Mouse (Mus musculus): Measurements from ENCODE around the gene Tnpo3. TPM values are rescaled to one million over a fixed set of nuclear protein-coding genes. Genes with fewer than 3 reads are reported as not detected.

The Tnpo3 gene
- 119 and 131 TPM in 2 replicates for polyA plus RNA-seq (2014; fragmentation: Nextera tagmentation; extraction: Ambion mirVana)

GRCm38 (mm10) chr6:29609111-29610019 lies at the start of gene Tnpo3:
Tnpo3 (minus strand) TSS chr6:29609887.
- peak within 1 kb of the TSS; percentile 73 for H3K4me2 ChIP-seq (ENCODE audit: low read depth, low read length, severe bottlenecking)
- no peaks in the 10 kb centered on the region for H3K36me3 ChIP-seq (ENCODE audit: control insufficient read depth, insufficient read depth, low read length)
- H3K9me3 ChIP-seq (ENCODE audit: control insufficient read depth, low read length): no peaks in the 10 kb centered on the region; the same call in 1 of the 2 replicates
- WGBS: under 1% methylated on average over 67 of the region's 67 CpGs
- no peaks in the 10 kb centered on the region for H3K27me3 ChIP-seq (ENCODE audit: control insufficient read depth, insufficient read depth, low read length)
- DNase-seq (ENCODE audit: low spot score) (peak; percentile 94), ATAC-seq (replicated peaks; ENCODE audit: low FRiP score) (peak; percentile 97)
- peak within 1 kb of the TSS; percentile 94 for H3K9ac ChIP-seq (ENCODE audit: low read length)
- 0 out of 2 replicates have a peak, but pooled peaks cover 3% of the 10 kb centered on the region for H3K4me1 ChIP-seq (replicated peaks; ENCODE audit: control insufficient read depth, insufficient read depth, low read length)
- H3K27ac ChIP-seq (ENCODE audit: low read depth, low read length): peak within 1 kb of the TSS; percentile 52
- peak within 1 kb of the TSS; percentile 94 for H3K4me3 ChIP-seq (ENCODE audit: low read depth, low read length)

DNA sequence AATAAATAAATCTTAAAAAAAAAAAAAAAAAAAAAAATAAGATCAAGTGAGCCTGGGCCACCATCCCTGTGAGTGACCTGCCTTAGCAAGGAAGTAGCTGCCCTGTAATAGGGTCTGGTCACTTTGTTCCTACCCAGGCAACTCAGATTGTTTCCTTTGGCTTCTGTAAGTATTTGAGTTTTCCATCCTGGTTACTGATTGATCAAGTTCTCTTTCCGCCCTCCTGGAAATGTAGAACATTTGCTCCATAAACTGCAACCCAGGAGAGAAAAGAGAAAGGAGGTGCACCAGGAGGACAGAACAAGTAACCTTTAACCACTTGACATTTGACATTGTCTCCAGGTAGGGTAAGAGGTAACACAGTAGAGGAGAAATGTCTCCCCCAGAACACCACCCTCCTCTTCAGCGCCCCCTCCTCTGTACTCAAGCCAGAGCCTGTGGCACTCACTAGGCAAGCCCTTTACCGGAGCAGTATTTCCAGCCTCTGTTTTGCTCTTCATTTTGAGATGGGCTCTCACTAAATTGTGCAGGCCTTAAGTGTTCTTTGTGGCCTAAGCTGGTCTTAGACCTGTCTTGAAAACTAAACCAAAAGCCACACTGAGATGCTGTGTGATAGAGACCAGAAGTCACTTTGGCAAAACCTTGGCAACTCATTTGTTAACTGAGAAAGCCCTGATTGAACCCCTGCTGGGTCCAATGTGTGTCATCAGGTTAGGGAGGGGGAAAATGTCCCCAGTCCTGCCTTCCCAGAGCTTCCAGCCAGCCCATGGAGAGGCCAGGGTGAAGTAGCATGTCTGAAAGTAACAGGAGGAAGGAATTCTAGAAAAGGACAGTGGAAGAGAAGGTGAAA lies 49.2 kb upstream of the Tnpo3 start:
- 86% methylated on average over 3 of the region's 3 CpGs for WGBS
- Histone ChIP-seq H3K9me3 (ENCODE audit: control insufficient read depth, low read length) (no peaks in the 10 kb centered on the region), H3K27me3 (ENCODE audit: control insufficient read depth, insufficient read depth, low read length) (no peaks in the 10 kb centered on the region), H3K4me1 (replicated peaks; ENCODE audit: control insufficient read depth, insufficient read depth, low read length) (no peaks in the 10 kb centered on the region), H3K27ac (ENCODE audit: low read depth, low read length) (no peak overlapping the region), H3K9ac (ENCODE audit: low read length) (no peak overlapping the region), H3K36me3 (ENCODE audit: control insufficient read depth, insufficient read depth, low read length) (no peaks in the 10 kb centered on the region), H3K4me2 (ENCODE audit: low read depth, low read length, severe bottlenecking) (no peak overlapping the region), H3K4me3 (ENCODE audit: low read depth, low read length) (no peak overlapping the region)
- ATAC-seq (replicated peaks; ENCODE audit: low FRiP score) (no peak), DNase-seq (ENCODE audit: low spot score) (no peak)

- Histone ChIP-seq H3K27ac (ENCODE audit: low read depth, low read length) (no peak overlapping the region), H3K27me3 (ENCODE audit: control insufficient read depth, insufficient read depth, low read length) (no peaks in the 10 kb centered on the region), H3K36me3 (ENCODE audit: control insufficient read depth, insufficient read depth, low read length) (no peaks in the 10 kb centered on the region), H3K4me1 (replicated peaks; ENCODE audit: control insufficient read depth, insufficient read depth, low read length) (no peaks in the 10 kb centered on the region), H3K9ac (ENCODE audit: low read length) (no peak overlapping the region), H3K4me2 (ENCODE audit: low read depth, low read length, severe bottlenecking) (no peak overlapping the region), H3K9me3 (ENCODE audit: control insufficient read depth, low read length) (no peaks in the 10 kb centered on the region), H3K4me3 (ENCODE audit: low read depth, low read length) (no peak overlapping the region)
- no peak for ATAC-seq (replicated peaks; ENCODE audit: low FRiP score)
- no peak for DNase-seq (ENCODE audit: low spot score)
These were observed 43.6 kb upstream of the Tnpo3 start for GRCm38 (mm10) chr6:29653271-29653670.

DNA sequence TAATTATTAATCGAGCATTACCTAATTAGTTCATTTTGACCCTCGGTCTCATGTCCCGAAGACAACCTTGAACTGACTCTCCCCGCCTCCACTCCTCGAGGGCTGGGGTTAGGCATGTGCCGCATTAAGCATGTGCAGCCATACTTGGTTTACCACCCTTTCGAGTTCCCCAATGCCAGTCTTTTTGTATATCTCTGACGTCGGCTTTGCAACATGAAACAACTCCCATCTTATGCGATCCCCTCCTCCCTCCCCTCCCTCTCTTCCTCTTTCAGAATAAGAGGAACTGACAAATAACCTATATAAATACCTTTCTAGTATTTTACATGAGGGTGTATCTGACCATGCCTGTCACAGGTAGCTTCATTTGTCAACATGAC lies 40.5 kb upstream of the Tnpo3 start:
- H3K36me3 ChIP-seq (ENCODE audit: control insufficient read depth, insufficient read depth, low read length): no peaks in the 10 kb centered on the region
- no peak for ATAC-seq (replicated peaks; ENCODE audit: low FRiP score)
- no peak overlapping the region for H3K9ac ChIP-seq (ENCODE audit: low read length)
- H3K27ac ChIP-seq (ENCODE audit: low read depth, low read length): no peak overlapping the region
- no peaks in the 10 kb centered on the region for H3K27me3 ChIP-seq (ENCODE audit: control insufficient read depth, insufficient read depth, low read length)
- no peak overlapping the region for H3K4me2 ChIP-seq (ENCODE audit: low read depth, low read length, severe bottlenecking)
- no peaks in the 10 kb centered on the region for H3K4me1 ChIP-seq (replicated peaks; ENCODE audit: control insufficient read depth, insufficient read depth, low read length)
- no peak for DNase-seq (ENCODE audit: low spot score)
- H3K9me3 ChIP-seq (ENCODE audit: control insufficient read depth, low read length): no peaks in the 10 kb centered on the region
- 71% methylated on average over 10 of the region's 10 CpGs for WGBS
- no peak overlapping the region for H3K4me3 ChIP-seq (ENCODE audit: low read depth, low read length)

DNA sequence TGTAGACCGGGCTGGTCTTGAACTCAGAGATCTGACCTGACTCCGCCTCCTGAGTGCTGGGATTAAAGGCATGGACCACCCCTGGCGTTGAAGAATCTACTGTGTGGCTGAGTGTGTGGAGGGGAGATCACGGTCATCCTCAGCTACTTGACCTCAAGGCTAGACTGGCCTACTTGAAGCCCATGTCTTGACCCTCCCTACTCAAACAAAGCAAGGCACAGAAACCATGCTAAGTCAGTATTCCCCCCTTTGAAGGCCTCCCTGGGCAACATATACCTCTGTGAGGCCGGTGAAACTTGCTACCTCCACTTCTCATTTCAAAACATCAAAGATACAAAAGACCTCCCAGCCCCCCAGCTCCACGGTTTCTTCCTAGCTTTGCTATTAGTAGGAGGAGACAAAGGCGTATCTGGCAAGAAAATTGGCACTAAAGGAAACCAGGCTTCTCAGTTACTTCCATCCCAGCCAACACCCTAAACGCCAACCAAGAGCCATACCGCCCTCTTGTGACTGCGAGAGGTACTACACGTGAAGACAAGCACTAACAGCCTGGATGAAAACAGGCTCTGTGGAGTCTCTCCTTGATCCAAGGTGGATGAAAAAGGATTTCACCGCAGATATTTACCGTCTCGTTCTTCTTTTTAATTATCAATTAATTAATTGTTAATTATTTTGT lies 39.9 kb upstream of the Tnpo3 start:
- ATAC-seq (replicated peaks; ENCODE audit: low FRiP score) (no peak), DNase-seq (ENCODE audit: low spot score) (peak; percentile 92)
- Histone ChIP-seq H3K4me2 (ENCODE audit: low read depth, low read length, severe bottlenecking) (no peak overlapping the region), H3K9ac (ENCODE audit: low read length) (no peak overlapping the region), H3K27me3 (ENCODE audit: control insufficient read depth, insufficient read depth, low read length) (no peaks in the 10 kb centered on the region), H3K4me1 (replicated peaks; ENCODE audit: control insufficient read depth, insufficient read depth, low read length) (no peaks in the 10 kb centered on the region), H3K27ac (ENCODE audit: low read depth, low read length) (no peak overlapping the region), H3K36me3 (ENCODE audit: control insufficient read depth, insufficient read depth, low read length) (no peaks in the 10 kb centered on the region), H3K9me3 (ENCODE audit: control insufficient read depth, low read length) (no peaks in the 10 kb centered on the region), H3K4me3 (ENCODE audit: low read depth, low read length) (no peak overlapping the region)
- WGBS: 32% methylated on average over 14 of the region's 14 CpGs

GRCm38 (mm10) chr6:29641816-29642215 lies 32.1 kb upstream of the Tnpo3 start:
- Histone ChIP-seq H3K27me3 (ENCODE audit: control insufficient read depth, insufficient read depth, low read length) (no peaks in the 10 kb centered on the region), H3K36me3 (ENCODE audit: control insufficient read depth, insufficient read depth, low read length) (no peaks in the 10 kb centered on the region), H3K4me2 (ENCODE audit: low read depth, low read length, severe bottlenecking) (no peak overlapping the region), H3K9me3 (ENCODE audit: control insufficient read depth, low read length) (no peaks in the 10 kb centered on the region), H3K27ac (ENCODE audit: low read depth, low read length) (no peak overlapping the region), H3K4me3 (ENCODE audit: low read depth, low read length) (no peak overlapping the region), H3K9ac (ENCODE audit: low read length) (no peak overlapping the region), H3K4me1 (replicated peaks; ENCODE audit: control insufficient read depth, insufficient read depth, low read length) (peaks cover 6% of the 10 kb centered on the region)
- DNase-seq (ENCODE audit: low spot score) (no peak), ATAC-seq (replicated peaks; ENCODE audit: low FRiP score) (no peak)
- WGBS: 89% methylated on average over 4 of the region's 4 CpGs

- Histone ChIP-seq H3K36me3 (ENCODE audit: control insufficient read depth, insufficient read depth, low read length) (no peaks in the 10 kb centered on the region), H3K9ac (ENCODE audit: low read length) (no peak overlapping the region), H3K27ac (ENCODE audit: low read depth, low read length) (no peak overlapping the region), H3K27me3 (ENCODE audit: control insufficient read depth, insufficient read depth, low read length) (no peaks in the 10 kb centered on the region), H3K4me3 (ENCODE audit: low read depth, low read length) (no peak overlapping the region), H3K4me1 (replicated peaks; ENCODE audit: control insufficient read depth, insufficient read depth, low read length) (peaks cover 6% of the 10 kb centered on the region), H3K4me2 (ENCODE audit: low read depth, low read length, severe bottlenecking) (no peak overlapping the region), H3K9me3 (ENCODE audit: control insufficient read depth, low read length) (no peaks in the 10 kb centered on the region)
- DNase-seq (ENCODE audit: low spot score) (no peak), ATAC-seq (replicated peaks; ENCODE audit: low FRiP score) (no peak; the same call in 1 of the 2 replicates)
- 11% methylated on average over 7 of the region's 7 CpGs for WGBS
These were observed 30.1 kb upstream of the Tnpo3 start for GRCm38 (mm10) chr6:29639580-29640419.
